Mouse (Mus musculus) brain, embryonic 14.5 days (tissue): Measurements from ENCODE around the gene Aqp5.
A peak's percentile ranks its signal among the peaks of the same experiment; 100 is the strongest.

Experiments
- CTCF ChIP-seq: fragments of 200-500 bp; IDR thresholded peaks from 2 replicates; pipeline ENCODE4 v1.5.1; 2012; ENCODE audit warnings: inconsistent platforms, mild to moderate bottlenecking, moderate library complexity, borderline replicate concordance; ENCODE audit not compliant: insufficient read depth, insufficient read length; ENCODE audit errors: extremely low read depth
- POLR2A ChIP-seq: fragments of 200-500 bp; IDR thresholded peaks from 2 replicates; pipeline ENCODE4 v1.6.1; 2012; ENCODE audit warnings: mild to moderate bottlenecking, inconsistent platforms, borderline replicate concordance; ENCODE audit not compliant: poor library complexity, insufficient read depth, insufficient read length, severe bottlenecking; ENCODE audit errors: extremely low read depth

DNA sequence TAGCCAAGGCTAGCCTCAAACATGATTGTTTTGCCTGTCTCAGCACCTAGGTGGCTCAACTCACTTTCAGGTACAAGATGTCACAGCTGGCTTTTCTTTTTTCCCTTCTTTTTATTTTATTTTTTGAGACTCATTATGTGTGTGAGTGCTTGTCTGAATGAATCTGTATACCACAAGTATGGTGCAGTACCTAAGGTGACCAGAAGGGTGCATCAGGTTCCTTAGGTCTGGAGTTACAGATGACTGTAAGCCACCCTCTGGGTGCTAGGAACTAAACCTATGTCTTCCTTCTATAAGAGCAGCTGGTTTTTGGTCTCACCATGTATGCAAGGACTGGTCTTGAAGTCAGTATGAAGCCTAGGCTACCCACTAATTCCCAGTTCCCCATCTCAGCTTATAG, 41.0 kb downstream of the Aqp5 start:
- no peak for TF ChIP-seq POLR2A
- TF ChIP-seq CTCF, result peak; percentile 31; the same call in 1 of the 2 replicates
